Mouse (Mus musculus): ENCODE data around the gene Lipc.

GRCm38 (mm10) chr9:70924763-70925162 lies 27.3 kb downstream of the Lipc start:
- TF ChIP-seq POLR2A (IDR thresholded peaks at IDR 0.05; ENCODE audit: extremely low read depth, insufficient read depth, low read length) = no peak
- no peak for TF ChIP-seq CTCF (IDR thresholded peaks at IDR 0.05; ENCODE audit: low read depth, low read length)
